Mouse (Mus musculus) ovary, adult 18-20 months (tissue): Measurements from ENCODE around the gene Raf1.

ENCODE experiments used
- DNase-seq: peaks from one replicate; pipeline ENCODE4 v3.0.0; 2022; ENCODE audit warnings: low spot score, mixed read lengths

Gene Raf1

DNA sequence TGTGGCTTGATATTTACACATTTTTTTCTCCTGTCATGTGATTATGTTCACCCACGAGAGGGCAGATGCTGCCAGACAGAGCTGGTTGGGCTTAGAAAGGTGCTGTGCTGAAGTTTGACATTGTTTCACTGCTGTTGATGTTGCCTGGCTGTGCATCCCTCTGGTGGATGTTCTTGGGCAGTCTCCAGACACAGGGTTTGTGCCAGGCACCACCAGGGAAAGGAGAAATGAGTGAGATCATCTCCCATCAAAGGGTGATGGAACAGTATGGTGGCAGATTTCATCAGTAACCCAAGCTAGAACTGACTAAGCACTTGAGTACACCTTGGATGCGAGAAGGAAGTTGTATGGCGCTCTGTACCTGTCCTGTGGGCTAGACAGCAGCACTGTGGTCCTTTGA lies 60.5 kb downstream of the Raf1 start:
- no peak for DNase-seq

DNA sequence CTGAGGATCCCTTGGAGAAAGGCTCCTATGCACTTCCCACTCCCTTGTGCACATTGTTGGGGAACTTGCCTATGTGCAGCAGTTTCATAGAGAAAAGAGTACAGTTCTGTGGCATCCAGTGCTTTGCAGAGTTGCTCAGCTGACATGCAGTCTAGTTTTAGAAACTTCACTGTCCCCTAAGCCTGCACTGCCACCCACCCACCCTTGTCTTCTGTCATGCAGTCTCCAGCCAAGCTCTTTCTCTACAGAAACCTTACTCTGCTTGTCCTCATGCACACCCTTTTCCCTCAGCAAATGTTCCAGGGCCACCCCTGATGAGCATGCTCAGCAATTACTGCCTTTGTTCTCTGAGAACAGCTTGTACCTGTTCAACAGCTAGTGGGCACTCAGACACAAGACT lies 62.6 kb downstream of the Raf1 start:
- no peak for DNase-seq

DNA sequence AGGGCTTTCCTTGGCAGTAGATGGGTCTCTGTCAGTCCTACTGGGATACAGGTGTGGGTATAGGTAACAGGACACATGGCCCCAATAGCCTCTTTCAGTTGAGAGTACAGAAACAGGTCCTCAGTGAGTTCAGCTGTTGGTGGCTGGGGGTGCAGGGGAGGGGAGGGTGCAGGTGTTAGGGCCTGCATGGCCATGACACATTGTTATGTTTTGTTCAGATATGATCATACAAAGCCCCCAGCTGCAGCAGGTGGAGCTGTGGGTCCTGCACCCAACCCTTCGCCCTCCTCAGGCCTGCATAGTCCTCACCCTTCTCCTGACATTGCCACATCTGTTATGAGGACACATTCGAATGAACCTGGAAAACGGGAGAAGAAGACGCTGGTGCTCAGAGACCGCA lies 66.1 kb downstream of the Raf1 start:
- DNase-seq, result no peak

DNA sequence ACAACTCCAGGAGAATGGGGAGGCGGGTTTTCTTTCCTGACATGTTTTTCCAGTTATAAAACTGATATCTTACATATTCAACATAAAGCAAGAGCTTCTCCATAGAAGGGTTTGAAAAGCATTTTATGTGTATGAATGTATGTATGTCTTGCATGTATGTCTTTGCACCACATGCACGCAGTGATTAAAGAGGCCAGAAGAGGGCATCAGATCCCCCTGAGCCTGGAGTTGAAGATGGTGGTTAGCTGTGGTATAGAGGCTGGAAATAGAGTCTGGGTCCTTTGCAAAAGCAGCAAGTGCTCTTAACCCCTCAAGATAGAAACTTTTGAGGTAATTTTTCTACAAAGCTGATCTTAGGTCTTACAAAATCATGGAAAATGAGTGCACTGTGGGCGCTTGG lies 67.3 kb downstream of the Raf1 start:
- DNase-seq, result no peak

DNA sequence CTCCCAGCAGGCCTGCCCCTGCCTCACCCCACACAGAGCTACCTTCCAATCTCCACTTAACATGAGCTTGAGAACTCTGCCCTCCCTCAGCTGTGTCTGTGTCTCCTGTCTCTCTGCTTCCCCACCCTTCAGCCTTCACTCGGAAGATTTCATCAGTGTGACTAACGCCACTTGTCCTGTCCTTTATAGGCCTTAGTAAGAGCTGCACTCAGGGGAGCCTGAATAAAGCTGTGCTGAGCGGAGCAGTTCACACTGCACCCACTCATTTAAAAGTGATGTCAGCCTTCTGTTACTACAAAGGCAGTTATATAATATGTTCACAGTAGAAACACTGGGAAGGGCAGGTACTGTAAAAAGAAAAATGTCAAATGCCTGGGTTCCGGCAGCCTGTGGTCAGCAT lies 69.0 kb downstream of the Raf1 start:
- DNase-seq, result no peak

- DNase-seq, result no peak
These were observed 70.0 kb downstream of the Raf1 start for GRCm38 (mm10) chr6:115606461-115606860.

DNA sequence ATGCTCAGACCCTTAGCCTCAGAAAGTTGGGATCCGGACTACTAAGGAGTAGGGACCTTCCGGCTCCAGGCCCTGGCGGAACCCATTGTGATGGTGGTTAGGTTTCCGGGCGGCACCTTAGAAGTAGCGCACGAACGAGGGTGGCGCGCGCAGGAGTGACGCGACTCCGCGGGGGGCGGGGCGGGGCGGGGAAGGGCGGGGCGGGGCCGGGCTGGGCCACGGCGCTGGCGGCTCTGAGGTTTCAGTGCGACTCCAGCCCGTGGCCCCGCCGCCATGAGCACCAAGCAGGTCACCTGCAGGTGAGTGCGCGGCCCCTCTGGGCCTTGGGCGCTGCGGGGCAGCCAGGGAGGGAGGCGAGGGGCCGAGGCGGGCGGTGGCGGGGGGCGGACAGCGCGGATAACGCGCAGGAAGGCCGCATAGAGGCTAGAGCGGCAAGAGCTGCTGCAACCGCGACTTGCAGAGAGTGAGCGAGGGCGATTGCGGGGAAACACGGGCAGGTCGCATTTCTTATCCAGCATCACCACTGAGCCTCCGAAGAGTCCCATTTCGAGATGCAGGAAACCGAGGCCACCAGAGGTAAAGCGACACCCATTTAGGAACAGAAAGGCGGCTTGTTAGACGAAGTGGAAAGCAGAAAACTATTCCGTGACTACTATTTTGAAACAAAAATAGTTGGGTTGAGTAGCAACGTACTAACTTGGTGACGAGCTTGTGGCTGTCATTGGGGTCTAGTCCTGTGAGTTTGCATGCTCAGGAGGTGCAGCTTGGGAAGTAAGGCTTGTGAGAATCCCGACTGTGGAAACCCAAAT lies 74.5 kb downstream of the Raf1 start, which contains the start of gene Mkrn2:
TSS of gene Mkrn2 (plus strand) at position 188 of the 809 bp plus-strand sequence.
- peak; percentile 55 for DNase-seq

- no peak for DNase-seq
These were observed 75.1 kb downstream of the Raf1 start for GRCm38 (mm10) chr6:115601322-115601714.

DNA sequence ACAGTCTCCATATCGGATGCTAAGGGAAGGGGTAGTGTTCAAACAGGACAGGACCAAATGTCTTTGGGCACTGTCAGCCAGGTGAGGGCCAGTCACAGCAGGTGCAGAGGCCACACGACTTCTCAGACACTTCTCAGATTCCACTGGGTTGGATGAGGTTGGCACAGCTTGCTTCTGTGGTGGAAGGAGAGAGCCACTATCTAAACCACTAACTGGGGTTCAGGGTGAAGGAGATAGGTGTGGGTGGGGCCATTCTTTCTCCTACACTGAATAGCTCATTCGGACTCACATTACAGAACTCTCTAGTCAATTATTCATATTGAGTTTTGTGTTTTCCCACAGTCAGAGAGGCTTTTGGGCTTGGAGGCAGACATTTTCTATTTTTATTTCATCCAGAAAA lies 80.8 kb downstream of the Raf1 start:
- DNase-seq, result no peak

DNA sequence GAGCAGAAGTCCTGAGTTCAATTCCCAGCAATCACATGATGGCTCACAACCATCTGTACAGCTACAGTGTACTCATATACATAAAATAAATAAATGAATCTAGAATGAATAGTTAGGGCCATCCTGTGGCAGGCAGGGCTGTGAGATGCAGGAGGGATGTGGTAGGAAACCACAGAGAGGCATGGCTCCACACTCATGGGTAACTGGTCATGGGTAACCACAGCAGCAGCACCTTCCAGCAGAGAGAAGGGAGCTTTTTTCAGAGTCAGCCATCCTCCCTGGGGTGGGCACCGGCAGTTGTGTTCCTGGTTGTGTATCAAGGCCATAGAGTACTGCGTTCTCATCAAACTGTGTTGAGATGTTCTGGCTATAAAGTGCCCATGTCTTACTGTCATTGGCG lies 82.0 kb downstream of the Raf1 start:
- DNase-seq, result no peak

- no peak for DNase-seq
These were observed 83.2 kb downstream of the Raf1 start for GRCm38 (mm10) chr6:115593252-115593651.

DNA sequence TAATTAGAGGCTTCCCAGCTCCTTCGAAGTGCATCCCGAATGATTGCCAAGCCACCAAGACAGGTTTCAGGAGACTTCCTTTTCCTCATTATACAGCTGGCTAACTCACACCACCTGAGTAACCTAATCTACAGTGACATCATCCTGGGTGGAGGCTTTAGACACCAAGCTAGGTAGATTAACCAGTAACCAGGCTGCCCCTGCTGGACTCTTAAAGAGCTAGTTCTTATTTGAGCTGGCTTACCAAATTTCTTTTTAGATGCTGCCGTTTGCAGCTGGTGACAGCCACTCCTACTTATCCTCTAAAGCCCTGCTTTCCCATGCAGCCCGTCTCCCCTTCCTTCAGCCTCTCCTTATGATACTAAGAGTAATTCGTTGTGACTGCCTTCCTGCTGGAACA lies 84.0 kb downstream of the Raf1 start, which contains the start of gene Mkrn2os:
TSS of gene Mkrn2os (minus strand) at position 119 of the 400 bp plus-strand sequence.
- no peak for DNase-seq

DNA sequence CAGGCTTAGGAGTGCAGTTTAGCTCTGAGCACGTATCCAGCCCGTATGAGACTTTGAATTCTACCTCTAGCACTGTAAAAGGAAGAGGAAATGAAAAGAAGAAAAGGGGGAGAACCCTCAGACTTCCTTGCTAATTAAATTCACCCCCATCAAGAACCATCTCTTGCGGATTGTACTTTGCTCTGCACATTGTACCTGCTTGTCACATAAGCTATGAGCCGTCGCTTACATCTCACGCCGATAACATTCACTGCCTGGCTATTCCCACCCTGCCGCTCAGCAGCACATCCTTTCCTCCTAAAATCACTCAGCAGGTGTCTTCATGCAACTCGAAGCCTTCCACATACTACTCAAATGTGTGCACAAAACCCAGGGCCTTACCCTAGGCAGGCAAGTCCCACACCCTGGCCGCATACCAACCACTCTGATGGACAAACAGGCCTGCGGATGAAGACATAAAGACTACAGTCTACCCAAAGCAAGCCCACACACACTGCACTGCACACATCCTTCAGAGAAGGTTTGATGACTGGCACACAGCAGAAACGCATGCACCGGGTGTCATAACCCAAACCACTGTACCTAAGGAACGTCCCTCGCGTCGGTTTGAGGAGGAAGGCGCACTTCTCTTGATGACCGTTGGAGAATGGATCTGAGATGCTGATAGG lies 84.6 kb downstream of the Raf1 start:
- no peak for DNase-seq

DNA sequence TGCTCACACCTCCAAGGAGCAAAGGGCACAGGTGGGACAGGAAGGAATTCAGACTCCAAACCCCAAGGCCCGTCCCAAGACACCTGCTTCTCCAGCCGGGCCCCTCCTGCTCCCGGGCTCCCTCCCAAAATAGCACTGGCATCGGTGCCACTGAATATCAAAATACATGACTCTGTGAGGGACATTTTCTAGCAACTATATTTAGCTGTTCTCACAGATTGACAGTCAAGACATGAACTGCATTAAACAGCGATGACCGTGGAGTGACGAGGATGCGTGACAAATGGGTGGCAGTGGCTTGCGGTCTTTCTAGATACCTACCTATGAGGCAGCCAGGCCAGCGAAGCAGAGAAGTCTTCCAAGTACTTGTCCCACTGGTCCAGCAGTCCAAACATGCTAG lies 90.1 kb downstream of the Raf1 start:
- no peak for DNase-seq

DNA sequence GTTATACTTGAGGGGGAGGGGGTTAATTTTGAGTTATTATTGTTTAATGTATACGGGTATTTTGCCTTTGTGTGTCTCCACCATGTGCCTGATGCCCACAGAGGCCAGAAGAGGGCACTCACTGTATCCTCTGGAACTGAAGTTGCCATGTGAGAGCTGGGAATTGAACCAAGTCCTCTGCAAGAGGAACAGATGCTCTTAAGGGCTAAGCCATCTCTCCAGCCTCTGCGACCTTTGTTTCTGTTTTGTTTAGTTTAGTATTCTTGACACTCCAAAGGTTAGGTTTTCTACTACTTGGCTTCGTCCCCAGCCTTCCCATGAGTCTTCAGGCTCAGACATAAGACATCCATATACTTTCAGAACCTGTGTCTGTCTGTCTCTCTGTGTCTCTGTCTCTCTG lies 92.3 kb downstream of the Raf1 start:
- no peak for DNase-seq

DNA sequence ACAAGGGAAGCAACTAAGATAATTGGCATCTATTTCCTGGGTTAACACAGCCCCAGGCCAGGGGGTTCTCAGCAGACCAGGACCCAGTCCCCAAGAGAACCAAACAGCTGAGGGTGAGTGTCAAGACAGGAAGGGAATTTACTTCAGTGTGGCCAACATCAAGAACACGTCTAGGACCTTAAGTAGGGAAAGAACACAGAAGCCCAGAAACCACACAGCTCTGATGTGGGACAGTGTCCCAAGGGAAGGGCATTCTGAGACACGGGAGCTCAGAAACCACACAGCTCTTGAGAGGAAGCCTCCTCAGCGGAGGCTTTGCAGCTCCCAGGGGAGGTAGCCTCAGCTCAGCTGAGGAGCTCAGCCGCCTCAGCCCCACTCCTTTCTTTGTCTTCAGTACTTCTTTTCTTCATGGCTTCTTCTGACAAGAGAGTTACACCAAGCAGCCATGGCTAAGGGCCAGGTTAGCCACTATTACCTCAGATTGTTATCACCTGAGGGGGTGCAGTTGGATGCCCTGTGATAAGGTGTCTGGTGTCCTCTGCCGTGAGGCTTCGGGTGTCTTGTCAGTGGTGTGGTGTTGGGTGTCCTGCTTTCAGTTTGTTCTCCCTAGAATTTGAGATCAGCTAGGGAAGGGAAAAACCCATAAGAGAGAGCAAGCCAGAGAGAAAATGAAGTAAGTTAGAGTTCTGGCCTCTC lies 92.9 kb downstream of the Raf1 start:
- DNase-seq, result no peak

DNA sequence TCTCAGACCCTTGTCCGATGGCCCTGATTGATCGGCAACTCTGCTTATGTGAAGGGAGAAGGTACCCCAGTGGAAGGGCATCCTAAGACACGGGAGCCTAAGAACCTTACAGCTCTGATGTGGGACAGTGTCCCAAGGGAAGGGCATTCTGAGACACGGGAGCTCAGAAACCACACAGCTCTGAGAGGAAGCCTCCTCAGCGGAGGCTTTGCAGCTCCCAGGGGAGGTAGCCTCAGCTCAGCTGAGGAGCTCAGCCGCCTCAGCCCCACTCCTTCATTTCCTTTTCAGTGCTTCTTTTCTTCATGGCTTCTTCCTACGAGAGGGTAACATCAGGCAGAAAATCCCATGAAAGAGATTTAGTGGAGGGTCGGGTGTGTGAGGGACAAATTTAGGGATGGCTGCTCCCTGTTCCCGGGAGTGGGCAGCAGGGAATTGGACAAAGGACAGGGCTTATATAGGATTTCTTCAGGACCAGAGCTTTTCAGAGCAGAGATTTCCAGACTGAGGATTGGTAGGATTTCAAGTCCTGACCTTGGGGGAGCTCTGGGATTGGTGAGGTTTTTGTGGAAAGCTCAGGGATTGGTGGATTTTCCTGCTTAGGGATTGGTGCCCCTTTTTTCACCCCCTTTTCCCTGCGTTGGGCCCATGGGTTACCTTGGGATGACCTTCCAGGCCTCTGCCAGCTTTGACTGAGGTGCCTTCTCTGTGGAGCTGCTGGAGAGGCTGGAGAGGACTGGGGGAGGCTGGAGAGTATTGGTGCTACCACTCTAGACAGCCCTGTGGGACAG lies 93.9 kb downstream of the Raf1 start:
- no peak for DNase-seq

GRCm38 (mm10) chr6:115580810-115581209 lies 95.6 kb downstream of the Raf1 start:
- DNase-seq, result no peak

GRCm38 (mm10) chr6:115577941-115578340 lies 98.5 kb downstream of the Raf1 start:
- no peak for DNase-seq

DNA sequence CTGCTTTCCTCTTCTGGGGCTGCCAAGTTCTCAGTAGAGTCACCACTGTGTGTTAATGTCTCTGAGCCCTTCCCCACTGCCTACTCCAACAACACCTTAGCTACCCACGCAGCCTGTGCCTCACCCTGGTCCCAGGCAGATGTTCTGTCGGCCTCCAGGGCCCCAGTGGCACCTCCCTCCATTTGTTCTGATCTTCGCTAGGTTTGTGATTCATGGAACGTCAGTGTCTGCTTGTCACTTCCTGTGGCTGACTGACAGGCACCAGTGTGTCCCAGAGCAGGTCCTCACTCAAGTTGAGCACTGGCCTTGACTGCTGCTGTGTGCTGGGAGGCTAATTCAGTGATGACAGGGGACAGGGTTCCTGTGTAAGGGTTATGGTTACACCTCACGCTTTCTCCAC lies 99.0 kb downstream of the Raf1 start:
- no peak for DNase-seq

- no peak for DNase-seq
These were observed 102.3 kb downstream of the Raf1 start for GRCm38 (mm10) chr6:115574171-115574570.
